Mouse (Mus musculus) cerebellum, adult 2 months (tissue): ENCODE results near the gene Ceacam19. TPM values are rescaled to one million over a fixed set of nuclear protein-coding genes. Genes with fewer than 3 reads are reported as not detected.

Experiments used
- DNase-seq, 2 experiments: peaks; one replicate each; pipeline ENCODE4 v3.0.0; 2021
- H3K27ac ChIP-seq: fragments of 200-500 bp; 2 replicates; pipeline ENCODE4 v1.5.1; 2012; ENCODE audit warnings: low read length, control low read depth, inconsistent platforms; ENCODE audit not compliant: insufficient read depth
- H3K27me3 ChIP-seq: fragments of 200-500 bp; 2 replicates; pipeline ENCODE4 v1.6.1; 2012; ENCODE audit warnings: inconsistent platforms, mild to moderate bottlenecking, low read length, moderate library complexity; ENCODE audit not compliant: control insufficient read depth, insufficient read depth
- H3K4me1 ChIP-seq: fragments of 200-500 bp; 2 replicates; pipeline ENCODE4 v1.6.1; 2011; ENCODE audit warnings: low read length; ENCODE audit not compliant: control insufficient read depth, insufficient read depth
- H3K4me3 ChIP-seq: fragments of 200-500 bp; replicated peaks from 2 replicates; pipeline ENCODE3; 2011; ENCODE audit warnings: mild to moderate bottlenecking, low read depth, low read length, control low read depth; ENCODE audit not compliant: insufficient read depth
- CTCF ChIP-seq: fragments of 200-500 bp; IDR thresholded peaks from 2 replicates; pipeline ENCODE4 v1.5.1; 2011; ENCODE audit warnings: low read depth, mild to moderate bottlenecking, control low read depth, low read length, moderate library complexity, borderline replicate concordance; ENCODE audit not compliant: insufficient read depth
- POLR2A ChIP-seq: fragments of 200-500 bp; IDR thresholded peaks from 2 replicates; pipeline ENCODE4 v1.6.1; 2011; ENCODE audit warnings: low read length, control low read depth, borderline replicate concordance; ENCODE audit not compliant: insufficient read depth
- WGBS: fragments of 180-500 bp; shearing (Covaris S2); methylation state at CpG from one replicate; pipeline ENCODE4 v1.1.7; 2018; 5-methylcytosine and 5-hydroxymethylcytosine counted together
- polyA plus RNA-seq: library from polyadenylated mRNA; depleted of rRNA; stranded (reverse); fragments of >200 nt; gene quantifications from 2 replicates; pipeline ENCODE4 v1.2.3, GENCODE M21; 2012

Gene Ceacam19
- polyA plus RNA-seq, 1 experiment: not detected

- WGBS: 63% methylated on average over 23 of the region's 23 CpGs
- H3K4me1 ChIP-seq: no peaks in the 10 kb centered on the region
- H3K27ac ChIP-seq: no peak overlapping the region
- H3K4me3 ChIP-seq: no peak overlapping the region
- TF ChIP-seq POLR2A: no peak
- TF ChIP-seq CTCF: no peak
- no peaks in the 10 kb centered on the region for H3K27me3 ChIP-seq
- DNase-seq: no peak
Measured at GRCm38 (mm10) chr7:19911695-19912524, 24.1 kb upstream of the Ceacam19 start.

GRCm38 (mm10) chr7:19911292-19911658 lies 23.5 kb upstream of the Ceacam19 start:
- 84% methylated on average over 6 of the region's 6 CpGs for WGBS

GRCm38 (mm10) chr7:19910421-19911291 lies 22.9 kb upstream of the Ceacam19 start:
- DNase-seq: peak; percentile 66 to 85
- TF ChIP-seq POLR2A (no peak), CTCF (peak; percentile 87)
- WGBS: 45% methylated on average over 21 of the region's 21 CpGs
- no peak overlapping the region for H3K4me3 ChIP-seq
- no peaks in the 10 kb centered on the region for H3K4me1 ChIP-seq
- H3K27ac ChIP-seq: no peak overlapping the region
- no peaks in the 10 kb centered on the region for H3K27me3 ChIP-seq

More at GRCm38 (mm10) chr7:19911292-19911658, 23.5 kb upstream of the Ceacam19 start:
- H3K4me1 ChIP-seq: no peaks in the 10 kb centered on the region
- H3K27me3 ChIP-seq: no peaks in the 10 kb centered on the region
- TF ChIP-seq POLR2A (no peak), CTCF (no peak)
- DNase-seq: no peak
- H3K27ac ChIP-seq: no peak overlapping the region
- no peak overlapping the region for H3K4me3 ChIP-seq

GRCm38 (mm10) chr7:19889881-19890280 lies 2.1 kb upstream of the Ceacam19 start:
- Histone ChIP-seq H3K27me3 (no peaks in the 10 kb centered on the region; the same call in 1 of the 2 replicates), H3K27ac (no peak overlapping the region), H3K4me1 (no peaks in the 10 kb centered on the region), H3K4me3 (no peak overlapping the region)
- DNase-seq: no peak
- 50% methylated on average over 8 of the region's 8 CpGs for WGBS
- peak; percentile 20; the same call in 1 of the 2 replicates for TF ChIP-seq CTCF
- TF ChIP-seq POLR2A: no peak

- 74% methylated on average over 8 of the region's 8 CpGs for WGBS
- Histone ChIP-seq H3K4me3 (no peak overlapping the region), H3K4me1 (no peaks in the 10 kb centered on the region), H3K27me3 (no peaks in the 10 kb centered on the region; the same call in 1 of the 2 replicates), H3K27ac (no peak overlapping the region)
- no peak for DNase-seq
- no peak for TF ChIP-seq POLR2A
Measured at GRCm38 (mm10) chr7:19880754-19881153, 7.0 kb downstream of the Ceacam19 start.

GRCm38 (mm10) chr7:19876781-19877425 lies 10.9 kb downstream of the Ceacam19 start:
- 60% methylated on average over 14 of the region's 14 CpGs for WGBS
- TF ChIP-seq CTCF: no peak
- H3K27me3 ChIP-seq: no peaks in the 10 kb centered on the region
- no peaks in the 10 kb centered on the region for H3K4me1 ChIP-seq
- H3K27ac ChIP-seq: no peak overlapping the region
- DNase-seq: no peak
- H3K4me3 ChIP-seq: no peak overlapping the region

GRCm38 (mm10) chr7:19875948-19876682 lies 11.7 kb downstream of the Ceacam19 start:
- TF ChIP-seq POLR2A: no peak
- TF ChIP-seq CTCF: peak; percentile 48
- H3K27me3 ChIP-seq: no peaks in the 10 kb centered on the region
- H3K4me1 ChIP-seq: no peaks in the 10 kb centered on the region
- 43% methylated on average over 13 of the region's 13 CpGs for whole genome bisulfite sequencing
- DNase-seq: peak; percentile 12 to 13
- no peak overlapping the region for H3K4me3 ChIP-seq
- H3K27ac ChIP-seq: no peak overlapping the region
